Mouse (Mus musculus) myocyte (in vitro differentiated cells): ENCODE data around the gene Stx3.

Experiments used
- CEBPB ChIP-seq: IDR thresholded peaks from 2 replicates; pipeline ENCODE4 v1.6.1; 2011; ENCODE audit warnings: mild to moderate bottlenecking, moderate library complexity; ENCODE audit not compliant: poor library complexity, insufficient read depth, severe bottlenecking
- E2F4 ChIP-seq: IDR thresholded peaks from one replicate; pipeline ENCODE4 v1.6.1; 2011; ENCODE audit warnings: mild to moderate bottlenecking, control low read depth, moderate library complexity; ENCODE audit not compliant: insufficient read depth
- MAX ChIP-seq: IDR thresholded peaks from one replicate; pipeline ENCODE4 v1.6.1; 2011; ENCODE audit warnings: low read depth, mild to moderate bottlenecking, control low read depth
- MYOD1 ChIP-seq, 3 experiments: IDR thresholded peaks; one replicate each; pipeline ENCODE4 v1.6.1; 2011; ENCODE audit warnings: control low read depth in 2 of 3, low read depth in 2 of 3, mild to moderate bottlenecking in 2 of 3, moderate library complexity in 1 of 3; ENCODE audit not compliant: insufficient read length in 2 of 3, control insufficient read depth in 1 of 3
- POLR2A ChIP-seq: IDR thresholded peaks from one replicate; pipeline ENCODE4 v1.6.1; 2011; ENCODE audit warnings: low read depth, mild to moderate bottlenecking, control low read depth, moderate library complexity; ENCODE audit not compliant: insufficient read length
- POLR2AphosphoS2 ChIP-seq: IDR thresholded peaks from one replicate; pipeline ENCODE4 v1.6.1; 2011; ENCODE audit warnings: low read depth, control low read depth; ENCODE audit not compliant: insufficient read length
- TCF12 ChIP-seq: IDR thresholded peaks from one replicate; pipeline ENCODE4 v1.6.1; 2011; ENCODE audit warnings: mild to moderate bottlenecking, control low read depth; ENCODE audit not compliant: poor library complexity, insufficient read depth, severe bottlenecking
- TCF3 ChIP-seq: IDR thresholded peaks from one replicate; pipeline ENCODE4 v1.6.1; 2011; ENCODE audit warnings: low read depth, control low read depth; ENCODE audit not compliant: insufficient read length
- USF1 ChIP-seq: IDR thresholded peaks from one replicate; pipeline ENCODE4 v1.6.1; 2011; ENCODE audit warnings: low read depth, mild to moderate bottlenecking, control low read depth, moderate library complexity

GRCm38 (mm10) chr19:11791825-11792224 is 27.4 kb downstream of the Stx3 start:
- TF ChIP-seq MAX = no peak
- TF ChIP-seq POLR2A = no peak
- TF ChIP-seq MYOD1 (IDR thresholded peaks at IDR 0.05; ENCODE audit: control insufficient read depth in 1 of 3, insufficient read length in 2 of 3, low read depth in 2 of 3) = no peak
- TF ChIP-seq TCF3 = no peak
- no peak for TF ChIP-seq E2F4
- no peak for TF ChIP-seq USF1
- TF ChIP-seq POLR2AphosphoS2 = no peak
- no peak for TF ChIP-seq TCF12
- TF ChIP-seq CEBPB = no peak
